Mouse (Mus musculus): ENCODE measurements around the gene Vps52. TPM values are rescaled to one million over a fixed set of nuclear protein-coding genes. Genes with fewer than 3 reads are reported as not detected.
"Not testable (repeated sequence)": the region's sequence is repeated elsewhere in the genome, so short reads cannot be mapped to it uniquely, and the experiment has no call there.

The Vps52 gene
- polyA plus RNA-seq, 1 experiment from 2014 or later: 63.2 TPM

DNA sequence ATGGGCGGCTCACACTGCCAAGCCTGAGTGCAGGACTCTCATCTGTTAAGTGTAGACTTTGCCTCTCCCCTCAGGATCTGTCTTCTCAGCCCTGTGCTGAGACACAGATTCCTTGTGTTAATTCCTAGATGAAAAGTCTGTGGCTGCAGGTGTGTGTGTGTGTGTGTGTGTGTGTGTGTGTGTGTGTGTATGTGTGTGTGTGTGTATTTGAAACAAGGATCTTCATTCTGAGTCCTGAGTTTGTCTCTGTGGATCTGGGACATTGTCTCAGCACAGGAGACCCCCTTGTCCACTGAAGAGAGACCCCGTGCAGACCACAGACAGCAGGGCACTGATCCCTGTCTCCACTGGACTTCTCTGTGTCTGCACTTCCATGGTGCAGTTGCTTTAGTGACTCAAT is 45.2 kb downstream of the Vps52 start:
- Histone ChIP-seq H3K27me3 (ENCODE audit: control insufficient read depth, insufficient read depth, low read length) (peaks cover 19% of the 10 kb centered on the region; the same call in 1 of the 2 replicates), H3K4me3 (replicated peaks; ENCODE audit: low read depth, low read length) (peak overlapping the region; percentile 43; the same call in 1 of the 2 replicates)
- not testable (repeated sequence) for H3K4me1 ChIP-seq (ENCODE audit: control insufficient read depth, insufficient read depth, low read length); H3K9ac ChIP-seq (replicated peaks; ENCODE audit: low read length); ATAC-seq (ENCODE audit: low FRiP score, low TSS enrichment); DNase-seq; H3K36me3 ChIP-seq (ENCODE audit: control insufficient read depth, insufficient read depth, low read length); H3K9me3 ChIP-seq (ENCODE audit: control insufficient read depth, low read length); H3K4me2 ChIP-seq (ENCODE audit: low read length); H3K27ac ChIP-seq (replicated peaks; ENCODE audit: low read depth, low read length)
- 57% methylated on average over 2 of the region's 2 CpGs for WGBS

DNA sequence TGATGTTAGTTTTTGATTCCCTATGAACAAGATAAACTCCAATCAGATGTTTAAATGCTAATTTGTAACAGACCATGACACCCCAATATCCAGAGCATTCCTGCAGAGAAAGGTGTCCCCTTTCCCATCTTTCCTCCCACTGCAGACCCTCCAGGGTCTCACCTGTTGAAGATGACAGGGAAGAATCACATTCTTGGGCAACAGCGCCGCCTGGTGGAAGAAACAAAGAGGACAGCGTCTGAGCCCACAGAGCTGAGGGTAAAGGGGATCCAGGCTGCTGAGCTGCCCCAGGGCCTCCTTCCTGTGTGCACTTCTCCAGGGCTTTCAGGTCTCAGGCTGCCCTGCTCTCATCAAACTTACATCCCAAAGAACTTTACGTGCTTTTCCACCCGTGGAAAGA is 47.8 kb downstream of the Vps52 start:
- Histone ChIP-seq H3K36me3 (ENCODE audit: control insufficient read depth, insufficient read depth, low read length) (no peaks in the 10 kb centered on the region), H3K4me3 (replicated peaks; ENCODE audit: low read depth, low read length) (no peak overlapping the region), H3K4me2 (ENCODE audit: low read length) (no peak overlapping the region), H3K4me1 (ENCODE audit: control insufficient read depth, insufficient read depth, low read length) (peaks cover 5% of the 10 kb centered on the region; the same call in 1 of the 2 replicates), H3K27me3 (ENCODE audit: control insufficient read depth, insufficient read depth, low read length) (peaks cover 19% of the 10 kb centered on the region; the same call in 1 of the 2 replicates), H3K9ac (replicated peaks; ENCODE audit: low read length) (no peak overlapping the region), H3K9me3 (ENCODE audit: control insufficient read depth, low read length) (no peaks in the 10 kb centered on the region), H3K27ac (replicated peaks; ENCODE audit: low read depth, low read length) (no peak overlapping the region)
- WGBS: 5% methylated on average over 5 of the region's 5 CpGs
- ATAC-seq (ENCODE audit: low FRiP score, low TSS enrichment): no peak
- peak; percentile 75 for DNase-seq

DNA sequence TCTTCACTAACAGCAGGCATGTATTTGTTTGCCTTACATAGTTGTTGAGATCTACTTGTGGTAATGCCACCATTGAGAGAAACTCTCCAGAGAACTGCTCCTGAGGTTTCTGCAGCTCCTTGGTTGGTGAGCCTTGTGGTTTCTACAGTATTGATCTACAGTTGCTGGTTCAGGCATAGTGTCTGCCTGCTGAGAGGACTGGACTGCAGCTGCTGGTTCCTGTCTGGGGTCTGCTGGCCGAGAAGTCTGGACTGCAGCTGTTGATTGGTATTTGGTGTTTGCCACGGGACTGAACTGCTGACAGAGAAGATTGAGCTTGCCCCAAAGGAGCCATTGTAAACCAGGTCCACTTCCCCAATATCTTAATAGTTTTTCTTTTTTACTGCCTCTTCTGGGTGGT is 51.0 kb downstream of the Vps52 start:
- H3K4me3 ChIP-seq (replicated peaks; ENCODE audit: low read depth, low read length): no peak overlapping the region
- ATAC-seq (ENCODE audit: low FRiP score, low TSS enrichment): no peak
- no peaks in the 10 kb centered on the region for H3K27me3 ChIP-seq (ENCODE audit: control insufficient read depth, insufficient read depth, low read length)
- no peak overlapping the region for H3K9ac ChIP-seq (replicated peaks; ENCODE audit: low read length)
- H3K36me3 ChIP-seq (ENCODE audit: control insufficient read depth, insufficient read depth, low read length): no peaks in the 10 kb centered on the region
- no peak overlapping the region for H3K27ac ChIP-seq (replicated peaks; ENCODE audit: low read depth, low read length)
- no peak for DNase-seq
- 63% methylated on average over 2 of the region's 2 CpGs for WGBS
- no peak overlapping the region for H3K4me2 ChIP-seq (ENCODE audit: low read length)
- H3K9me3 ChIP-seq (ENCODE audit: control insufficient read depth, low read length): no peaks in the 10 kb centered on the region
- H3K4me1 ChIP-seq (ENCODE audit: control insufficient read depth, insufficient read depth, low read length): no peaks in the 10 kb centered on the region

DNA sequence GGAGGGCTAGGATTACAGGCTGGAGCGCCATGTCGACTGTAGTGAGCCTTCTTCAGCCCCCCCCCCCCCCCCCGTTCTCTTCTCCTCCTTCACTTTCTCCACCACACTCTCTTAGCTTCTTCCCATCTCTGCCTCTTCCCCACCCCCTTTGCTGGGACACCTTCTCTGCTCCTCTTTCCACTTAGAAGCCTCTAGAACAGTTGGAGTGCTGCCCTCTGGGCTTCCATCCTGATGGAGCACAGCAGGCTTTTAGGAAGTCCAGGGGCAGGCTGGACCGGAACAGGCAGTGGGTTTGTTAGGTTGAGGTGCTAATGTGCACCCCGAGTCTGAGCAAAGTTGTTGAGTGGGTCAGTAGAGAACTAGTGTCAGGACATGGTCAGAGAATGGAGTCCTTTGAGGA is 54.5 kb downstream of the Vps52 start:
- Histone ChIP-seq H3K9me3 (ENCODE audit: control insufficient read depth, low read length) (0 out of 2 replicates have a peak, but pooled peaks cover 3% of the 10 kb centered on the region), H3K36me3 (ENCODE audit: control insufficient read depth, insufficient read depth, low read length) (no peaks in the 10 kb centered on the region), H3K4me1 (ENCODE audit: control insufficient read depth, insufficient read depth, low read length) (no peaks in the 10 kb centered on the region), H3K27me3 (ENCODE audit: control insufficient read depth, insufficient read depth, low read length) (no peaks in the 10 kb centered on the region), H3K27ac (replicated peaks; ENCODE audit: low read depth, low read length) (no peak overlapping the region), H3K9ac (replicated peaks; ENCODE audit: low read length) (no peak overlapping the region), H3K4me2 (ENCODE audit: low read length) (no peak overlapping the region), H3K4me3 (replicated peaks; ENCODE audit: low read depth, low read length) (no peak overlapping the region)
- no peak for DNase-seq
- WGBS: 88% methylated on average over 5 of the region's 5 CpGs
- no peak for ATAC-seq (ENCODE audit: low FRiP score, low TSS enrichment)

DNA sequence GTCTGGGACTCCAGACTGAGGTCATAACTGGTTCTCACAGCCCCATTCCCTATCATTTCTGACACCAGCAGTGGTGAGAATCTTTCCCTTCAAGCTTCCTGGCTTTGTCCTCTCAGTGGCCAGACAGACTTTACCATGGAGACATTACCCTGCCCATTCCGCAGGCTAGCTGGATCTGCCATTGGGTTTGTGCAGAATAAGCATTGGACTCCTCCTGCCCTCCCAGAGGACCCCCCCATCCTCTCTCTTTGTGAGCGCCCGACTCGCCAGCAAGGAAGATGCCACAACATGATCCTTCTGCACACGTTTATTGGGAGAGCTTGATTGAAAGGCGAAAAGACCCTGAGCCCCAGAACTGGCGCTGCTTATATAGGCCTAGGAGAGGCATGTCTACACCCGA is 57.8 kb downstream of the Vps52 start:
- no peak overlapping the region for H3K4me3 ChIP-seq (replicated peaks; ENCODE audit: low read depth, low read length)

More for the DNA sequence above, 57.8 kb downstream of the Vps52 start:
- H3K27ac ChIP-seq (replicated peaks; ENCODE audit: low read depth, low read length): no peak overlapping the region
- H3K9ac ChIP-seq (replicated peaks; ENCODE audit: low read length): no peak overlapping the region
- H3K9me3 ChIP-seq (ENCODE audit: control insufficient read depth, low read length): 0 out of 2 replicates have a peak, but pooled peaks cover 3% of the 10 kb centered on the region
- 92% methylated on average over 8 of the region's 8 CpGs for WGBS
- no peaks in the 10 kb centered on the region for H3K27me3 ChIP-seq (ENCODE audit: control insufficient read depth, insufficient read depth, low read length)
- DNase-seq (no peak), ATAC-seq (ENCODE audit: low FRiP score, low TSS enrichment) (no peak)
- H3K4me2 ChIP-seq (ENCODE audit: low read length): no peak overlapping the region
- H3K36me3 ChIP-seq (ENCODE audit: control insufficient read depth, insufficient read depth, low read length): no peaks in the 10 kb centered on the region
- H3K4me1 ChIP-seq (ENCODE audit: control insufficient read depth, insufficient read depth, low read length): no peaks in the 10 kb centered on the region

Other genes with a start within 250 kb of the Vps52 start
- gene March2, start 237.1 kb upstream of the Vps52 start, polyA plus RNA-seq (2014; fragmentation: Nextera tagmentation; extraction: Ambion mirVana): 45.2 and 62.6 TPM in 2 replicates
- gene Rab11b, start 195.3 kb upstream of the Vps52 start, polyA plus RNA-seq (2014; fragmentation: Nextera tagmentation; extraction: Ambion mirVana): 417 and 541 TPM in 2 replicates
- 8.0 and 18.4 TPM in 2 replicates for gene Angptl4, start 174.0 kb upstream of the Vps52 start, polyA plus RNA-seq (2014; fragmentation: Nextera tagmentation; extraction: Ambion mirVana)
- 39.5 and 45.8 TPM in 2 replicates for gene Kank3, start 145.3 kb upstream of the Vps52 start, polyA plus RNA-seq (2014; fragmentation: Nextera tagmentation; extraction: Ambion mirVana)
- gene Rps28, start 131.2 kb upstream of the Vps52 start, polyA plus RNA-seq (2014; fragmentation: Nextera tagmentation; extraction: Ambion mirVana): 653 and 777 TPM in 2 replicates
- 497 and 604 TPM in 2 replicates for gene Ndufa7, start 131.2 kb upstream of the Vps52 start, polyA plus RNA-seq (2014; fragmentation: Nextera tagmentation; extraction: Ambion mirVana)
- gene Cd320, start 112.7 kb upstream of the Vps52 start, polyA plus RNA-seq (2014; fragmentation: Nextera tagmentation; extraction: Ambion mirVana): 55.1 and 59.8 TPM in 2 replicates
- gene Gm7029, start 82.0 kb upstream of the Vps52 start, polyA plus RNA-seq (2014; fragmentation: Nextera tagmentation; extraction: Ambion mirVana): not detected in 2 replicates
- gene Kifc1, start 65.2 kb upstream of the Vps52 start, polyA plus RNA-seq (2014; fragmentation: Nextera tagmentation; extraction: Ambion mirVana): 2.2 and 2.5 TPM in 2 replicates
- 1.1 TPM in 1 of 2 replicates, not detected in the other for gene Platr17, start 50.7 kb upstream of the Vps52 start, polyA plus RNA-seq (2014; fragmentation: Nextera tagmentation; extraction: Ambion mirVana)
- gene Daxx, start 46.4 kb upstream of the Vps52 start, polyA plus RNA-seq (2014; fragmentation: Nextera tagmentation; extraction: Ambion mirVana): 40.7 and 44.6 TPM in 2 replicates
- 18.3 and 20.6 TPM in 2 replicates for gene Tapbp, start 39.9 kb upstream of the Vps52 start, polyA plus RNA-seq (2014; fragmentation: Nextera tagmentation; extraction: Ambion mirVana)
- gene Zbtb22, start 39.9 kb upstream of the Vps52 start, polyA plus RNA-seq (2014; fragmentation: Nextera tagmentation; extraction: Ambion mirVana): 12.1 and 13.1 TPM in 2 replicates
- gene Rgl2, start 26.3 kb upstream of the Vps52 start, polyA plus RNA-seq (2014; fragmentation: Nextera tagmentation; extraction: Ambion mirVana): 47.2 and 50.3 TPM in 2 replicates
- 167 and 188 TPM in 2 replicates for gene Pfdn6, start 15.5 kb upstream of the Vps52 start, polyA plus RNA-seq (2014; fragmentation: Nextera tagmentation; extraction: Ambion mirVana)
- gene Wdr46, start 15.2 kb upstream of the Vps52 start, polyA plus RNA-seq (2014; fragmentation: Nextera tagmentation; extraction: Ambion mirVana): 15.5 and 16.9 TPM in 2 replicates
- gene B3galt4, start 4.3 kb upstream of the Vps52 start, polyA plus RNA-seq (2014; fragmentation: Nextera tagmentation; extraction: Ambion mirVana): 8.0 and 10.1 TPM in 2 replicates
- gene Rps18, start 189 bp downstream of the Vps52 start, polyA plus RNA-seq (2014; fragmentation: Nextera tagmentation; extraction: Ambion mirVana): 872 and 980 TPM in 2 replicates
- gene H2-K1, start 44.5 kb downstream of the Vps52 start, polyA plus RNA-seq (2014; fragmentation: Nextera tagmentation; extraction: Ambion mirVana): 10.5 and 15.5 TPM in 2 replicates
- 9.1 and 18.5 TPM in 2 replicates for gene Ring1, start 68.9 kb downstream of the Vps52 start, polyA plus RNA-seq (2014; fragmentation: Nextera tagmentation; extraction: Ambion mirVana)
- gene H2-Ke6, start 72.2 kb downstream of the Vps52 start, polyA plus RNA-seq (2014; fragmentation: Nextera tagmentation; extraction: Ambion mirVana): 56.1 and 75.0 TPM in 2 replicates
- 95.7 and 97.0 TPM in 2 replicates for gene Slc39a7, start 75.9 kb downstream of the Vps52 start, polyA plus RNA-seq (2014; fragmentation: Nextera tagmentation; extraction: Ambion mirVana)
- gene Rxrb, start 76.0 kb downstream of the Vps52 start, polyA plus RNA-seq (2014; fragmentation: Nextera tagmentation; extraction: Ambion mirVana): 33.3 and 33.4 TPM in 2 replicates
- 2.4 and 2.9 TPM in 2 replicates for gene Col11a2, start 83.6 kb downstream of the Vps52 start, polyA plus RNA-seq (2014; fragmentation: Nextera tagmentation; extraction: Ambion mirVana)
- not detected in 2 replicates for gene H2-Oa, start 136.5 kb downstream of the Vps52 start, polyA plus RNA-seq (2014; fragmentation: Nextera tagmentation; extraction: Ambion mirVana)
- gene H2-DMa, start 163.7 kb downstream of the Vps52 start, polyA plus RNA-seq (2014; fragmentation: Nextera tagmentation; extraction: Ambion mirVana): 16.7 and 20.4 TPM in 2 replicates
- gene Brd2, start 166.8 kb downstream of the Vps52 start, polyA plus RNA-seq (2014; fragmentation: Nextera tagmentation; extraction: Ambion mirVana): 160 and 171 TPM in 2 replicates
- gene H2-DMb2, start 187.5 kb downstream of the Vps52 start, polyA plus RNA-seq (2014; fragmentation: Nextera tagmentation; extraction: Ambion mirVana): 0.15 and 0.18 TPM in 2 replicates
- 0.38 and 0.91 TPM in 2 replicates for gene H2-DMb1, start 197.3 kb downstream of the Vps52 start, polyA plus RNA-seq (2014; fragmentation: Nextera tagmentation; extraction: Ambion mirVana)
- 1.1 and 2.9 TPM in 2 replicates for gene Tap1, start 231.7 kb downstream of the Vps52 start, polyA plus RNA-seq (2014; fragmentation: Nextera tagmentation; extraction: Ambion mirVana)
- gene Psmb9, start 232.0 kb downstream of the Vps52 start, polyA plus RNA-seq (2014; fragmentation: Nextera tagmentation; extraction: Ambion mirVana): 1.0 and 2.2 TPM in 2 replicates
- 1.1 and 5.1 TPM in 2 replicates for gene Psmb8, start 241.9 kb downstream of the Vps52 start, polyA plus RNA-seq (2014; fragmentation: Nextera tagmentation; extraction: Ambion mirVana)
- 0.77 and 1.6 TPM in 2 replicates for gene Tap2, start 247.7 kb downstream of the Vps52 start, polyA plus RNA-seq (2014; fragmentation: Nextera tagmentation; extraction: Ambion mirVana)

All from midbrain, embryonic 14.5 days (tissue).